Mouse (Mus musculus) embryonic facial prominence, embryonic 10.5 days (tissue): ENCODE data around the gene Tph2. TPM values are rescaled to one million over a fixed set of nuclear protein-coding genes. Genes with fewer than 3 reads are reported as not detected.
"Not testable (repeated sequence)": the region's sequence is repeated elsewhere in the genome, so short reads cannot be mapped to it uniquely, and the experiment has no call there.

Experiments used
- DNase-seq: peaks from one replicate; pipeline ENCODE4 v3.0.0-alpha.2; 2017; ENCODE audit warnings: low spot score
- H3K27ac ChIP-seq: fragments of 300-500 bp; sonication (generic); replicated peaks from 2 replicates; pipeline ENCODE4 v1.5.1; 2016; ENCODE audit warnings: mild to moderate bottlenecking
- H3K27me3 ChIP-seq: fragments of 300-500 bp; sonication (generic); replicated peaks from 2 replicates; pipeline ENCODE4 v1.6.1; 2016; ENCODE audit warnings: low read depth, mild to moderate bottlenecking; ENCODE audit not compliant: poor library complexity, severe bottlenecking
- H3K36me3 ChIP-seq: fragments of 300-500 bp; sonication (generic); replicated peaks from 2 replicates; pipeline ENCODE4 v1.6.1; 2016; ENCODE audit warnings: mild to moderate bottlenecking, moderate library complexity
- H3K4me1 ChIP-seq: fragments of 300-500 bp; sonication (generic); 2 replicates; pipeline ENCODE4 v1.6.1; 2016
- H3K4me3 ChIP-seq: fragments of 300-500 bp; sonication (generic); 2 replicates; pipeline ENCODE4 v1.5.1; 2016; ENCODE audit warnings: mild to moderate bottlenecking, moderate library complexity
- H3K9me3 ChIP-seq: fragments of 300-500 bp; sonication (generic); 2 replicates; pipeline ENCODE4 v1.6.1; 2016; ENCODE audit warnings: mild to moderate bottlenecking
- WGBS: fragments of 180-500 bp; shearing (Covaris S2); methylation state at CpG from one replicate; pipeline ENCODE4 v1.1.7; 2016; 5-methylcytosine and 5-hydroxymethylcytosine counted together
- polyA plus RNA-seq: library from polyadenylated mRNA; unstranded; fragments of >200 nt; fragmentation: Nextera tagmentation; extraction: Ambion mirVana; gene quantifications from 2 replicates; pipeline ENCODE4 v1.2.1, GENCODE M21; 2016

The Tph2 gene
- 0.16 TPM in 1 of 2 replicates, not detected in the other for polyA plus RNA-seq

DNA sequence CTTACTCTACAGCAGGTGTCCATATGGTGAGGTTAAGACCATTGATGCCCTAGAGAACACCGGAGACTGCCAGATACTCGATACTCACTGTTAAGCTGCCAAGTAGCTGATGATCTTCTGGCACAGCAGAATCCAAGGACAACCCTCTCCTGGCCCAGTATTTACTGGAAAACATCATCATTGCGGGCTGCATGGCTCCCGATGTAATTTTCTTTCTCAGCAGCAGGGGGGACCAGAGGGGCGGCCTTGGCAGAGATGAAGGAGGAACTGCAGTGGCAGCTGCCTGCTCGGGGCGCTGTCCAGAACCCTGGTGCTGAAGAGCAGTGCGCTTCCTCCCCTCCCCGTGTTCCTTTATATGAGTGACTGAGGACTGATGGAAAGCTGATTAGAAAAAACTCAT lies at the start of gene Tph2:
TSS of gene Tph2 (minus strand) at position 326 of the 400 bp plus-strand sequence.
- Histone ChIP-seq H3K4me3 (no peak within 1 kb of the TSS), H3K36me3 (no peaks in the 10 kb centered on the region), H3K27ac (no peak within 1 kb of the TSS), H3K9me3 (no peaks in the 10 kb centered on the region), H3K27me3 (no peaks in the 10 kb centered on the region), H3K4me1 (no peaks in the 10 kb centered on the region)
- DNase-seq = peak; percentile 88
- 7% methylated on average over 9 of the region's 9 CpGs for WGBS

DNA sequence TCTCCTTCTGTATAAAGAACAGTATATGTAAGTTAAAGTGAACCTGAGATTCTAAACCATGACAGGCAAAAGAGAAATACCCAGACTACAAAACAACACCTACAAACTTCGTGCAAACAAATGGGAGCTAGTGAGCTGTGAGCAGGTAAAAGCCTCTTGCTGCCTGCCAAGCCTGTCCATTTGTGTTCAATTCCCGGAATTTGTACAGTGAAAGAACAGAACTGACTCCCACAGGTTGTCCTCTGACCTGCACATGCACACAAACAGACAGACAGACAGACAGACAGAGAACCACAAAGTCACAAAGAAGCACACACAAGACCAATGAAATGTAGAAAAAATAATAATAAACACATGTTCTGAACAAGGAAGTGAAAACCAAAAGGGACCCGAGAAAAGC lies 49.0 kb upstream of the Tph2 start:
- H3K4me3 ChIP-seq = no peak overlapping the region
- H3K27ac ChIP-seq = no peak overlapping the region
- no peaks in the 10 kb centered on the region for H3K9me3 ChIP-seq
- no peaks in the 10 kb centered on the region for H3K27me3 ChIP-seq
- peaks cover 58% of the 10 kb centered on the region for H3K36me3 ChIP-seq
- no peak for DNase-seq
- no peaks in the 10 kb centered on the region for H3K4me1 ChIP-seq
- WGBS = 84% methylated on average over 3 of the region's 3 CpGs

DNA sequence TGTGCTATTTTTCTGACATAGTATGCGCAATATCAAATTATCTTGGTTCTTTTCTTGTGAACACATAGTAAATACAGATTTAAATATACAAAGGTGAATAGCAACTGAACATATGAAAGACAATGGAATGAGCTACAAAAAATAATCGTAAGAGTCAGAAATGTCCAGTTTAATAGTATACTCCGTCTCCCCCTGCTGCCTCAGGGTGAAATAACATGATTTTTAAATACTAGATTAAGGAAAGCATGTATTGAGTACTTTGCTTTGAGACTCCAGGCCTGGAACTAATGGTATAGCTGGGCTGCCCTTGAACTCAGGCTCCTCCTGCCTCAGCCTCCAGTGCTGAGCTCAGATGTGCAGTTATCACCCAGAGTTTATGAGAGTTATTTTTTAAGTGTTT lies 47.7 kb upstream of the Tph2 start:
- Histone ChIP-seq H3K27ac (no peak overlapping the region), H3K4me3 (no peak overlapping the region), H3K9me3 (no peaks in the 10 kb centered on the region), H3K4me1 (no peaks in the 10 kb centered on the region), H3K27me3 (no peaks in the 10 kb centered on the region), H3K36me3 (peaks cover 54% of the 10 kb centered on the region)
- WGBS = 91% methylated on average over 3 of the region's 3 CpGs
- DNase-seq = no peak

DNA sequence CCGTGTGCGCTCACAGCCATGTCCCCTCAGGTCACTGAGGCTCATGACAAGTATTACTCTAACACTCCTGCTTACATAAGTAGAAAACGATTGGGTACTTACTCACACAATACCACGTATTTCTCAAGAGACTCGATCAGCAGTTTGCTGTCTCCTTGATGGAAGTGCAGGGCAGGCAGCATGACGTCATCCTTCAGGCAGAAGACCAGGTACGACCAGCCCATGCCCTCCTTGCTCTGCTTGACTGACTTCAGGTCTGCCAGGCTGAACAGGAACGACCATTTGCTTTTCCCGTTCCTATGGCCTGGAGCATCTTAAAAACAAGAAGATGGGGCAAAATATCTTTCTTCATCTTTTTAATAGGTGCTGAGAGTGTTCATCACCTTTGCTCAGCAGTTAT lies 44.2 kb upstream of the Tph2 start:
- H3K4me1 ChIP-seq = no peaks in the 10 kb centered on the region
- peaks cover 56% of the 10 kb centered on the region for H3K36me3 ChIP-seq
- 89% methylated on average over 9 of the region's 9 CpGs for WGBS
- no peaks in the 10 kb centered on the region for H3K9me3 ChIP-seq
- no peak for DNase-seq
- no peak overlapping the region for H3K4me3 ChIP-seq
- no peak overlapping the region for H3K27ac ChIP-seq
- H3K27me3 ChIP-seq = no peaks in the 10 kb centered on the region

DNA sequence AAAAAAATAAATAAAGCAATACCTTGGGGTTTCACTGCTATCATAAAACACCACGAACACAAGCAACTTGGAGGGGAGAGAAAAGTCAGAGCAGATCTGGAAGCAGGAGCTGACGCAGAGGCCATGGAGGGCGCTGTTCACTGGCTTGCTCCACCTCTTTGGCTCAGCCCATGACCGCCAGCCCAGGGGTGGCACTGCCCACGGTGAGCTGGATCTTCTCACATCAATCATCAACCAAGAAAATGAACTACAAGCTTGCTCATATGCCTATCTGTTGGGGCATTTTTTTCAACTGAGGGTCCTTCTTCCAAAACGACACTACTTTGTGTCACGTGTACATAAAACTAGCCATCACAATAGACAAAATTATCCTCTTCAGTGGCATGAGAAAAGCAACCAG lies 41.8 kb upstream of the Tph2 start:
- WGBS = 93% methylated on average over 7 of the region's 7 CpGs
- Histone ChIP-seq H3K27me3 (no peaks in the 10 kb centered on the region), H3K27ac (no peak overlapping the region)

DNA sequence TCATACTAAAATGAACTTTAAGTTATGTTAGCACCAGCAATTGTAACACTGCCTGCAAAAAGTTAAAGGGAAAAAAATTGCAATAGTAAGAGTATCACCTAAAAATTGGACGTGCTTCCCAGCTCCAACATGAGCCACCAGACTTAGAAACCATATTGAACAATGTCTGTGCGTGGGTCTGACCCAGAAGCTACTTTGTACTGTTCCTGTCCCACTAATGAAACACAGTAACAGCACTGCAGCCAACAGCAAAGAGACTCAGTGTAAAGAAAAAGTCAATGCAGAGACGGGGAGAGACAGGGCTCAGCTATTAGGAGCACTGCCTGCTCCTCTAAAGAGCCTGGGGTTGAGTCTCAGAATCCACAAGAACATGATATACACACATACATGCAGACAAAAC lies 39.0 kb upstream of the Tph2 start:
- peaks cover 49% of the 10 kb centered on the region for H3K36me3 ChIP-seq
- H3K4me1 ChIP-seq = no peaks in the 10 kb centered on the region
- H3K27me3 ChIP-seq = no peaks in the 10 kb centered on the region
- no peak overlapping the region for H3K4me3 ChIP-seq
- 85% methylated on average over 3 of the region's 3 CpGs for whole genome bisulfite sequencing
- H3K27ac ChIP-seq = no peak overlapping the region
- H3K9me3 ChIP-seq = no peaks in the 10 kb centered on the region
- DNase-seq = no peak

More for the DNA sequence above, 41.8 kb upstream of the Tph2 start:
- DNase-seq = no peak
- Histone ChIP-seq H3K4me1 (no peaks in the 10 kb centered on the region), H3K4me3 (no peak overlapping the region), H3K36me3 (peaks cover 37% of the 10 kb centered on the region), H3K9me3 (no peaks in the 10 kb centered on the region)

DNA sequence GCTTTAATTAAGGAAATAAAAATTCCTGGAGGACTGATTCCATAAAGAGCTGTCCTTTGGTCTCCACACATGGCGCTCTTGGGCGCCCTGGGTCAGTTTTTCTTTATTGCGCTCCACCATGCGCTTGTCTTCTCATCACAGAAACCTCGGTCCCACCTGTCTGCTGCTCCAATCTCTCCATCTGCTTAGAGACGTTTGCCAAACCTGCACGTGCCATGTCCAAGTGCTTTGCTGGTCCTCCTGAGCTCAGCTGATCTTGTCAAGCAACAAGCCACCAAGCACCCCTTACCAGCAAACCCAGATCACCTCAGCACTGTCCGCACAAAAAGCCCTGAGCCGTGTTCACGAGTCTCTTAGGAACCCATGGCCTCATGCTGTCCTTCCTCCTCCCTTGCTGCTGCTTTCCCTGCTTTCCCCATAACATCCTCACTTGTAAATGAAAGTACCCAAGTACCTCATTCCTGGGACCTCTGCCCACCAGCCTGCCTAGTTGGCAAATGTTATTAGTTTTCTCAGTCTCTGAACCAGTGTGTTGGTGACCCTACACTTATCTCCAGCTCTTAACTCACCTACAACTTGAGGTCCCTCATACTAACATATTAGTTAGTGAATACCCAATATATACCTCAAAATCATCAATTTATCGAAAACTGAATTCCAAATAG lies 28.2 kb upstream of the Tph2 start:
- Histone ChIP-seq H3K27me3 (no peaks in the 10 kb centered on the region), H3K27ac (no peak overlapping the region), H3K36me3 (peaks cover 86% of the 10 kb centered on the region), H3K9me3 (no peaks in the 10 kb centered on the region), H3K4me1 (no peaks in the 10 kb centered on the region), H3K4me3 (no peak overlapping the region)
- DNase-seq = no peak
- 95% methylated on average over 11 of the region's 11 CpGs for WGBS

DNA sequence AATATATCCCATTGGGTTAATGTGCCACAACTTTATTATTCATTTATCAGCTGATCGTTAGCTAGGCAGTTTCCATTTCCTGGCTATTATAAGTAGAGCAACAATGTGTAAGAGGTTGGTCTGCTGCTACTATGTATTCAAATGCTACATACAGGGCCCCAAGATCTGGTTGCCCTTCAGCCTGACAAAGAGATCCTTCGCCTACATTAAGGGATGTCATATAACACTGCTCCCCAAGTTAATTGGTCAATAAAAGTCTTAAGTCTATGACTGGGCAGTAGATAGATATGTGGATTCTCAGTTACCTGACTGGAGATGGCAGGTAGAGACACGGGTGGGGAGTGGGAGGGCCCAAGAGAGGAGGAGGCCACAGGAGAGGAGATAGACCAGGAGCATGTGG lies 21.0 kb upstream of the Tph2 start:
- H3K27ac ChIP-seq = no peak overlapping the region
- H3K36me3 ChIP-seq = peaks cover 76% of the 10 kb centered on the region
- H3K27me3 ChIP-seq = no peaks in the 10 kb centered on the region
- 85% methylated on average over 3 of the region's 3 CpGs for WGBS
- no peak overlapping the region for H3K4me3 ChIP-seq
- no peaks in the 10 kb centered on the region for H3K9me3 ChIP-seq
- no peak for DNase-seq
- no peaks in the 10 kb centered on the region for H3K4me1 ChIP-seq

DNA sequence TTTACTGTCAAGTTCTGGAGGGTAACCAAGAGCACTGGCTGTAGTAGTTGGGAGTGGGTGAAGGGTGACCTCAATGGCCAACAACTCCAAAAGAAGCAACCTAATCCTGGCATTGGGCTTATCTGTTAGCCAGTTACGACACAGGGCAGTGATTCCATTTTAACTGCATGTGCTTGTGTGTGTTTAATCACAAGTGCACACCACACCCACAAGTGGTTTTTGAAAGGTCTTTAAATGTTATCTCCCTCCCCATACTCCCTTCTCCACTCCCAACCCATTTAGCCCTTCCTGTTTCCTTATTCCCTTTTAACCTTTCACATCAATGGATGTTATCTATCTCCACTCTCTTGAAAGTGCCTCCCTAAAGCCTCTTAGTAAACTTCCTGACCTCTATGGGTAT lies 20.5 kb upstream of the Tph2 start:
- Histone ChIP-seq H3K27ac (no peak overlapping the region), H3K27me3 (no peaks in the 10 kb centered on the region), H3K36me3 (peaks cover 76% of the 10 kb centered on the region), H3K9me3 (no peaks in the 10 kb centered on the region), H3K4me3 (no peak overlapping the region), H3K4me1 (no peaks in the 10 kb centered on the region)
- no peak for DNase-seq
- WGBS = 74% methylated on average over 1 of the region's 1 CpGs

DNA sequence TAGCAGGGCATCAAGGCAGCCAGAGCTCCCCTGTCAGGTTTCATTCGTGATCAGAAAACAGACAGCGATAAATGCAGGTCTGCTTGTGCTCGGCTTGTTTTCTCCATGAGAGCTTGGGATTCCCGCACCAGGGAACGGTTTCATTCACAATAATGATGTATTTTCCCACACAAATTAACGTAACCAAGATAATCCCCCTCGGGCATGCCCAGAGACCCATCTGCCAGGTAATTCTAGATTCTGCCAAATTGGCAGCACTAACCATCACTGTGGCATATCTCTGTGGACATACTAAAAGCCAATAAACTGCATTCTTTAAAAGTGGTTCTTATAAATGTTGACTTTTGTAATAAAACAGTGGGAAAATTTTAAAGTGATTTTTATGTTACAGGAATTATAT lies 6.4 kb upstream of the Tph2 start:
- DNase-seq = no peak
- WGBS = 87% methylated on average over 7 of the region's 7 CpGs
- H3K27ac ChIP-seq = no peak overlapping the region
- no peaks in the 10 kb centered on the region for H3K4me1 ChIP-seq
- no peaks in the 10 kb centered on the region for H3K27me3 ChIP-seq
- H3K36me3 ChIP-seq = no peaks in the 10 kb centered on the region
- no peak overlapping the region for H3K4me3 ChIP-seq
- no peaks in the 10 kb centered on the region for H3K9me3 ChIP-seq

DNA sequence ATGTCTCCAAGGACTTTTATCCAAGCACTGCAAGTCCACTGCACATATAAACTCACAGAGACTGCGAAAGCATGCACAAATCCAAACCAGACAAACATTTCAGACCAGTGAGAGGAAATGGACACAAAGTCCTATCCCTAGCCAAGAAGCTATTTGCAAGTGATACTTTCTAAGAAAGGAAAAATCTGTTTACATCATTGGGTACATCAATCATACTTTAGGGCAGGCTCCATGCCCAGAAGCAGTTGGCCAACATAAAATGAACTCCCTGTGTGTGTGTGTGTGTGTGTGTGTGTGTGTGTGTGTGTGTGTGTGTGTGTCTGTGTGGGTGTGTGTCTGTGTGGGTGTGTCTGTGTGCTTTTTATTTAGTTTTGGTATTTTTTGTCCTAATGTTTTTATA lies 2.6 kb upstream of the Tph2 start:
- Histone ChIP-seq H3K9me3 (no peaks in the 10 kb centered on the region), H3K36me3 (no peaks in the 10 kb centered on the region), H3K27ac (no peak overlapping the region), H3K27me3 (no peaks in the 10 kb centered on the region), H3K4me1 (no peaks in the 10 kb centered on the region), H3K4me3 (no peak overlapping the region)
- 88% methylated on average over 1 of the region's 1 CpGs for WGBS
- DNase-seq = no peak

DNA sequence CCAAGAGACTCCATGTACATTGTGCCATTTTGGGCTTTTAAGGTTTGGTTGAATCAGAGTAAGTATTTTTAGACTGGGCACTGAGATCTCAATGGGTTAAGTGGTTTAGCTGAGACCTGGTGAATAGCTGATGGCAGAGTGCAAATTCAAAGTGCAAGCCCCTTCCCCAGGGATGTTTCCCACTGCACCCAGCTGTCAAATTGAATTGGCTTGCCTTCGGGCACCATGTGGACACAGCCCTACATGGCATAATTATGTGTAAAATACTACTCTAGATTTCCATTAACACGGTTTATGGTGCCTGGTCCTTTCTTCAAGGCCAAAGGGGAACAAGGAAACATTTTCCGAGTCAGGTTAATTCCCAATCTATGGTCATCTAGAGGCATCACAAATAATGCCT lies 3.8 kb downstream of the Tph2 start:
- DNase-seq = no peak
- no peaks in the 10 kb centered on the region for H3K27me3 ChIP-seq
- WGBS = 66% methylated on average over 3 of the region's 3 CpGs

DNA sequence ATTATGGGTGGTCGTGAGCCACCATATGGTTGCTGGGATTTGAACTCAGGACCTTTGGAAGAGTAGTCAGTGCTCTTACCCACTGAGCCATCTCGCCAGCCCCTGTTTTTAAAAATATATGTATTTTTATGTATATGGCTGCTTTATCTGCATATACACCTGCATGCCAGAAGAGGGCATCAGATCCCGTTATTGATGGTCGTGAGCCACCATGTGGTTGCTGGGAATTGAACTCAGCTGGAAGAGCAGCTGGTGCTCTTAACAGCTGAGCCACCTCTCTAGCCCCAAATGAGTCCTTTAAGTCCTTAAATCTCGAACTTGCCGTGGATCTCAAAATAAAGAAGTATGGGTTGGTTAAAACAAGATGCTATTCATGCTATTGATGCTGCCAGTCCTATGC lies 6.8 kb downstream of the Tph2 start:
- not testable (repeated sequence) for DNase-seq, H3K4me3 ChIP-seq, H3K4me1 ChIP-seq, H3K9me3 ChIP-seq, H3K36me3 ChIP-seq, H3K27ac ChIP-seq, H3K27me3 ChIP-seq
- 67% methylated on average over 6 of the region's 6 CpGs for WGBS

More for the DNA sequence above, 3.8 kb downstream of the Tph2 start:
- Histone ChIP-seq H3K27ac (no peak overlapping the region), H3K4me1 (no peaks in the 10 kb centered on the region), H3K4me3 (no peak overlapping the region), H3K36me3 (no peaks in the 10 kb centered on the region), H3K9me3 (no peaks in the 10 kb centered on the region)
